Comparison of ENCODE assay signal across 23 mouse cellular contexts in the genomic region with DNA sequence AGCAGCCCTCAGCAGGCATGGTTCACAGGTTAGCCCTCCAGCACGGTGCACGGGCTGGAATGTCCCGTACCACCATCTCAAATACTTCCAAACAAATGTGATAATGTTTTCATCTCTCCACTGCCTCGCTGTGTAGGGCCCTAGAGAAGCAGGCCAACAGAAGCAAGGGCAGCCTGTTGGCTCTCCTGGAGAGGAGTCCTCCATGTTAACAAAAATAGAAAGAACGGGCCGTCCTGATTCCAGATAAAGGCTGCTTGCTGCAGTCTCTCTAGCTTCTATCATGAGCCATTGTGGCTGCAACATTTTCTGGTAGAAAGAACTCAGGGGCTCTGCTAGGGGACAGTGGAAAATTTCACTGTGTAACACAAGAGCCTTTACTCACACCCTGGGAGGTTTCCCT. TPM values are rescaled to one million over a fixed set of nuclear protein-coding genes. Genes with fewer than 3 reads are reported as not detected.
A peak's percentile ranks its signal among the peaks of the same experiment; 100 is the strongest.
DNase-seq lines count a peak whose midpoint lies in the region; ATAC-seq lines count a peak whose summit lies in the region.
"Had no signal": no experiment of that assay in that cellular context is flagged by ENCODE, and none has a peak within 500 bp of the region (broad histone marks: within the 10 kb centered on the region; RNA-seq: fewer than 3 reads in every experiment).

No protein-coding gene starts in this region.

- 44% methylated on average over 6 of the region's 6 CpGs for WGBS in heart, embryonic 10.5 days
- WGBS in heart, embryonic 13.5 days: 17% methylated on average over 6 of the region's 6 CpGs

- H3K27ac ChIP-seq in heart, embryonic 10.5 days: peak overlapping the region; percentile 56
- peak overlapping the region; percentile 42; the same call in 1 of the 2 replicates for H3K27ac ChIP-seq in heart, embryonic 13.5 days (replicated peaks)
- H3K27ac ChIP-seq: embryonic facial prominence, embryonic 12.5 days; forebrain, embryonic 13.5 days; hindbrain, embryonic 12.5 days had no signal

- no peak overlapping the region for H3K4me2 ChIP-seq in heart, embryonic 13.5 days
- H3K4me2 ChIP-seq: embryonic facial prominence, embryonic 12.5 days; forebrain, embryonic 13.5 days; hindbrain, embryonic 12.5 days had no signal

- H3K9ac ChIP-seq in heart, embryonic 13.5 days: peak overlapping the region; percentile 19; the same call in 1 of the 2 replicates
- H3K9ac ChIP-seq: embryonic facial prominence, embryonic 12.5 days; forebrain, embryonic 13.5 days; forebrain, postnatal 0 days; hindbrain, embryonic 12.5 days had no signal

- H3K4me1 ChIP-seq in heart, embryonic 10.5 days: peaks cover 26% of the 10 kb centered on the region
- peaks cover 20% of the 10 kb centered on the region for H3K4me1 ChIP-seq in heart, embryonic 13.5 days
- H3K4me1 ChIP-seq: embryonic facial prominence, embryonic 12.5 days; hindbrain, embryonic 12.5 days had no signal

- H3K9me3 ChIP-seq in heart, embryonic 10.5 days: no peaks in the 10 kb centered on the region
- H3K9me3 ChIP-seq in heart, embryonic 13.5 days: no peaks in the 10 kb centered on the region
- H3K9me3 ChIP-seq: embryonic facial prominence, embryonic 12.5 days; forebrain, embryonic 13.5 days; hindbrain, embryonic 12.5 days had no signal

- peak; percentile 94 for DNase-seq in heart, adult 11 months
- no peak for DNase-seq in heart, postnatal 25 days (ENCODE audit: low spot score)
- no peak for DNase-seq in heart, embryonic 10.5 days (ENCODE audit: low spot score)
- no peak for DNase-seq in heart, postnatal 14 days
- DNase-seq in testis, postnatal 14 days (ENCODE audit: low spot score): peak; percentile 42
- DNase-seq in adrenal gland, adult (ENCODE audit: inconsistent age in 2 of 2, low spot score in 1 of 2): no peak
- DNase-seq: adrenal gland, postnatal 14 days; cerebellum, adult 11-12 months; cerebellum, adult 9-10 months; cerebellum, postnatal 25 days; forebrain, postnatal 0 days; gastrocnemius, postnatal 14 days had no signal

- ATAC-seq in heart, embryonic 13.5 days (ENCODE audit: extremely low read depth, insufficient number of reproducible peaks, low FRiP score, low TSS enrichment): no peak
- ATAC-seq: forebrain, embryonic 13.5 days; forebrain, postnatal 0 days; hindbrain, embryonic 16.5 days; inflammation-experienced regulatory T-cells, adult 6 months; intestine, postnatal 0 days had no signal

- H3K36me3 ChIP-seq in heart, embryonic 10.5 days: no peaks in the 10 kb centered on the region
- H3K36me3 ChIP-seq in heart, embryonic 13.5 days: no peaks in the 10 kb centered on the region
- H3K36me3 ChIP-seq: embryonic facial prominence, embryonic 12.5 days; hindbrain, embryonic 12.5 days had no signal

- H3K27me3 ChIP-seq in heart, embryonic 10.5 days (ENCODE audit: insufficient read depth, poor library complexity, severe bottlenecking): no peaks in the 10 kb centered on the region
- H3K27me3 ChIP-seq in heart, embryonic 13.5 days (replicated peaks): no peaks in the 10 kb centered on the region
- H3K27me3 ChIP-seq: embryonic facial prominence, embryonic 12.5 days; forebrain, embryonic 13.5 days; hindbrain, embryonic 12.5 days had no signal

- H3K4me3 ChIP-seq in heart, embryonic 10.5 days: no peak overlapping the region
- H3K4me3 ChIP-seq in heart, embryonic 13.5 days: no peak overlapping the region
- H3K4me3 ChIP-seq: embryonic facial prominence, embryonic 12.5 days; forebrain, embryonic 13.5 days; hindbrain, embryonic 12.5 days had no signal

- intact Hi-C loops in heart, postnatal 25 days (cut with DNase I): loop anchor here (5.0 kb wide), 1 partner anchor 45 kb away; no protein-coding TSS in a partner anchor
- intact Hi-C loops in heart, postnatal 14 days (cut with DNase I): no loop called here

RNA-seq across cellular contexts. Expression of a gene that starts 31.6 kb away (rescaled TPM):
- not detected for total RNA-seq in heart, postnatal 25 days (2021)
- 0.17 and 0.79 TPM in 2 replicates for polyA plus RNA-seq in heart, embryonic 10.5 days (2016; fragmentation: Nextera tagmentation; extraction: Ambion mirVana)
- total RNA-seq in heart, postnatal 14 days (2021): not detected
- polyA plus RNA-seq in heart, embryonic 13.5 days (2015; fragmentation: Nextera tagmentation; extraction: Ambion mirVana): 0.05 TPM in 1 of 2 replicates, not detected in the other
- total RNA-seq: gastrocnemius, adult 18-20 months; gastrocnemius, postnatal 14 days; heart, postnatal 10 days; MEL had no signal
- polyA plus RNA-seq: C2C12 had no signal

Comparison
In these comparisons a context has a peak if more than half of its experiments do, and no peak if none do; other contexts are left out.
1. DNase-seq: peak in heart, adult 11 months (single experiment) and testis, postnatal 14 days (single experiment); none in heart, postnatal 25 days (single experiment), heart, embryonic 10.5 days (single experiment), heart, postnatal 14 days (0 of 2) and adrenal gland, adult (0 of 2).